Mouse (Mus musculus) 3134 (cell line): ENCODE data around the gene Ccdc82.

Source experiments
- DNase-seq: peaks from one replicate; pipeline ENCODE4 v3.0.0-alpha.2; 2011; ENCODE audit warnings: low spot score; ENCODE audit not compliant: insufficient read length; ENCODE audit errors: extremely low read depth

The Ccdc82 gene

GRCm38 (mm10) chr9:13298513-13298878 is 51.7 kb downstream of the Ccdc82 start:
- DNase-seq: no peak

- peak; percentile 69 for DNase-seq
Observed at GRCm38 (mm10) chr9:13299190-13299589, 52.4 kb downstream of the Ccdc82 start.

DNA sequence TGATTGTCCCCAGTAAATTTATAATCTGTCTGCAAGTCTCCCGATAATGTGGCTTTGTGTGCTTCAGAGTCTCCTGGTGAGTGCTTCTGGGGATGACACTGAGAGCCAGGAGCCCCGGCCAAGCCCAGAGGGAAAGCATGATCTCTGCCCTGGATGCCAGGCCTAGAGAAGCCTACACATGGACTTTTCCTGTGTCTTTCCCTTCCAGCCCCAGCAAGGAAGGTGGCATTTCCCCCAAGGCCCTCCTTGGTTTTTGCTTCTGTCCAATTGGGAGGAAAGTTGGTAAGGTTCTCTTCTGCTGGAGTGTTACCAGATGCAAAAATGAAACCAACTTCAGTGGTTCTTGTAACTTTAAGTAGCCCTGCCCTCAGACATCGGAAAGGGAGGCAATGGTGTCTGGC is 53.3 kb downstream of the Ccdc82 start:
- DNase-seq: peak; percentile 47

GRCm38 (mm10) chr9:13300891-13301782 is 54.4 kb downstream of the Ccdc82 start:
- DNase-seq: no peak

GRCm38 (mm10) chr9:13302183-13302825 is 55.5 kb downstream of the Ccdc82 start:
- no peak for DNase-seq

GRCm38 (mm10) chr9:13303099-13303771 is 56.5 kb downstream of the Ccdc82 start:
- no peak for DNase-seq

- DNase-seq: no peak
Observed at GRCm38 (mm10) chr9:13303976-13304375, 57.2 kb downstream of the Ccdc82 start.

DNA sequence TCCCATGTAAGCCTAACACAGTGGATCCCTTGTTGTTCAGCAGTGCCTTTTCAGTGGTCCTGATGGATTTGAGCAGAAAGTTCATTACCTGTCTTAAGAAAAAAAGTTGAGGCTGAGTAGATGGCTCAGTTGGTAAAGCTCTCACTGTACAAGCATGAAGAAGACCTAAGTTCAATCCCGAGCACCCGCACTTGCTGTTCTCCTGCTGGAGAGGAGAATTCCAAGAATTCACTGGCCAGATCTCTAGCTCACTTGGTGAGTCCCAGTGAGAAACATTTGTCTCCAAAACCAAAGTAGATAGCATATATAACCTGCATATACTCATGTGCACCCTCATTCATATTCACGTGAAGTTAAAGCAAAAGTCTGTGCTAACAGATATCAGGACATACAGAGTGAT is 59.7 kb downstream of the Ccdc82 start:
- DNase-seq: no peak

DNA sequence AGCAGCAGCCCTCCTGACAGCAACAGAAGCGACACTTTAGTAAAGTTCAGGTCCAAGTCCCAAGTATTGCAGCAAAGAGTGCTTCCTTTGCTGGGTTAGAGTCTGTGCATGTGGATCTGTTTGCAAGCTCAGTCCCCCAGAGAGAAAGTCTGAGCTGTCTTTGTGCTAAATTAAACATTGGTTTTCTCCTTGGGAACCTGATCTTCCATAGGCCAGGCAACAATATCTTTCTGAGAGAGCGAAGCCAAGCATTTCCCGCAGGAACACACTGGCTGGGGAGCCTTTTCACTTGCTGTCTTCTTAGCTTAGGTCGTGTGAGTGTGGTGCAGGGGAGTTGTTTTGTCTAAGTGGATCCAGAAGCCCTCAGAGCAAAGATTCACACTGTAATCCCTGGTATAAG is 60.5 kb downstream of the Ccdc82 start:
- no peak for DNase-seq

- DNase-seq: no peak
Observed at GRCm38 (mm10) chr9:13308718-13309117, 62.0 kb downstream of the Ccdc82 start.

- no peak for DNase-seq
Observed at GRCm38 (mm10) chr9:13309807-13310206, 63.1 kb downstream of the Ccdc82 start.

DNA sequence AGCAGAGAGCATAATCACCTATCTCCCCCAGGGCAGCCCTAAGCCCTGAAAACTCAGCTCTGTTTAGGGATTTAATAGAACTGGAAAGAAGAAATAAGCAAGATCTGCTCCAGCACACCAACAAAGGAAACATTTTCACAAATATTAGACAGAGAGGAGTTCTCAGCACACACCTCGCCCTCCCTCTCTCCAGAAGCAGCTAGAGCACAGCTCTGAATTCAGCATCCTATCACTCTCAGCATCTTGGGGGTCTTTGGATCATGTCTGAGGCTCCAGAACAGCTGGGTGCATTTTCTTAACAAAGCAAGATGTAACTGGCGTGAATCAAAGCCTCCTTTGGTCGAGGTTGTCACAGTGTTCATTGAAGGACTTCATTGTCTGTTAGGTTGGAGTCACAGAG is 63.5 kb downstream of the Ccdc82 start:
- no peak for DNase-seq

- no peak for DNase-seq
Observed at GRCm38 (mm10) chr9:13311094-13311493, 64.3 kb downstream of the Ccdc82 start.

- no peak for DNase-seq
Observed at GRCm38 (mm10) chr9:13313923-13314322, 67.2 kb downstream of the Ccdc82 start.

DNA sequence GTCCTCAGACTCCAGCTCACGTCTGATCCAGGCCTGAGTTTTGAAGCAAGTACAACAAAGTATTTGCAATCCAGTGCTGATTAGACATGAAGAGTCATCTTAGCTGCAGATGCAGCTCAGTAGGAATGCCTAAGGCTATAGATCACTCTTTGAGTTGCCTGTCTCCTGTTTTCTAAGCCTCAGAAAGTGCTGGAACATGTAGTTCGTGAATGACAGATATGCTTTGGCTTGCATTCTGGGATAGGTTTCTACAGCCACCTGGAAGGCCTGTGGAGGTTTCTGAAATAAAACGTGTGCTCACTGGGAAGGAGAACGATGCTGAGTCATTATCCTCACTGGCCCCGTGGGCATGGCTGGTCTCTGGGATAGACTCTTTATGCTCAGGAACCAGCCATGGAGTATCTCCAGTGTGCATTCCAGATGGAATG is 67.8 kb downstream of the Ccdc82 start:
- DNase-seq: no peak

GRCm38 (mm10) chr9:13315393-13315792 is 68.6 kb downstream of the Ccdc82 start:
- DNase-seq: no peak

DNA sequence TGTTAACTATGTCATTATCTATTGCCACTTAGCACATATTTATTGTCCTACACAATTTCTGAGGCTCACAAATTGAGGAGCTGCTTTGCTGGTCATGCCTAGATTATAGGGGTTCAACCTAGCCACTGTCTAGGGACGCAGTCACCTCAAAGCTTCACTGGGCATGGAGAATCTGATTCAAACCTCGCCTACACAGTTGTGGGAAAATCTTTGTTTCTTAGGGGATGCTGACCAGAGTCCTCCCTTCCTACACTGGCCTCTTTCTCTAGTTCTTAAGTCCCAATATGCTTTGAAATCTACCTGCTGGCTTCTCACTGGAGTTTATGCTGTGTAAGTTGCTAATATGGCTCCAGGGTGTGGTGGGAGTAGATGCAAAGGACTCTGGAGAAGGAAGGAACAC is 72.8 kb downstream of the Ccdc82 start:
- no peak for DNase-seq

- no peak for DNase-seq
Observed at GRCm38 (mm10) chr9:13320800-13321364, 74.1 kb downstream of the Ccdc82 start.

GRCm38 (mm10) chr9:13323074-13323473 is 76.3 kb downstream of the Ccdc82 start:
- DNase-seq: no peak

DNA sequence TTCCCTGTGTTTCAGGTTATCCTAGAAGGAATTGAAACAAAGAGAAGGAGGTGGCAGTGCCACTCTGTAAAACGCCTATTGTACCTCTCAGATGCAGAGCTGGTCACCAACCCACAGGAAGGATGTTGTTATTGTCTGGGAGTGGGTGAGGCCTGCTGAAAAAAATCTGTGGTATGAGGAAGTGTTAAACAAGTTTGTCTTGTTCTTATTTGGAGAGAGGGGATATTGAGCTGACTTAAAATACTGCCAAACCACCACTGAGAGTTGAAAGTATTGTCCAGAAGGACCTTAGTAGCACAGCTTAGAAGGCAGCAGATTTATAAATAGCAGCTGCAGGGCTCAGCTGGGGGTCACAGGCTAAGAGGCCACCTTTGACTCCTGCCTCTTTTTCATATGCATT is 76.9 kb downstream of the Ccdc82 start:
- DNase-seq: peak; percentile 18
